Mouse (Mus musculus): ENCODE data around the gene Trmt10b.

Trmt10b gene

GRCm38 (mm10) chr4:45341669-45342249 lies 44.8 kb downstream of the Trmt10b start, which contains the start of gene Dcaf10:
TSS of gene Dcaf10 (plus strand) at chr4:45342101.
- DNase-seq (ENCODE audit: low read depth, low spot score) = peak; percentile 86

- peak; percentile 31 for DNase-seq (ENCODE audit: low read depth, low spot score)
Measured at GRCm38 (mm10) chr4:45342286-45343155, 45.6 kb downstream of the Trmt10b start, which contains the start of gene Exosc3. TSS of gene Exosc3 (minus strand) at chr4:45342732.

DNA sequence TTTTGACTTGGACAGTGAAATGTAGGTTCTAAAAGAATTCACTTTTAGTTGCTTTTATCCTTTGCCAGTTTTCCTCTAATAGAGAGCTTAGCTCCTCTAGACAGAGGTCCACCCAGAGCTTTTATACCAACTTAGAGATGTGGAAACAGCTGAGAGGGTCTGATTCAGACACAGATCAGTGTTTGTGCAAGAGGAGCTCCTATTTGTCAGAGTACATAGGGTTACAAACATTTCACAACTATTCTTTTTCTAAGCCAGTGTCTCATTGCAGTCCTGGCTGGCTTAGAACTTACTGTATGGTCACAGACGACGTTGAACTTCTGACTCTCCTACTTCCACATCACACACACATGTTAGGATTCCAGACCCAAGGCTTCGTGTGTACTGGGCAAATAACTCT lies 59.7 kb downstream of the Trmt10b start:
- DNase-seq (ENCODE audit: low read depth, low spot score) = no peak
